Mouse (Mus musculus): Measurements from ENCODE around the gene Eapp. TPM values are rescaled to one million over a fixed set of nuclear protein-coding genes. Genes with fewer than 3 reads are reported as not detected.
A peak's percentile ranks its signal among the peaks of the same experiment; 100 is the strongest.

The Eapp gene
- total and polyA plus RNA-seq, 2 experiments from 2014 or later: 24.3 to 104 TPM

DNA sequence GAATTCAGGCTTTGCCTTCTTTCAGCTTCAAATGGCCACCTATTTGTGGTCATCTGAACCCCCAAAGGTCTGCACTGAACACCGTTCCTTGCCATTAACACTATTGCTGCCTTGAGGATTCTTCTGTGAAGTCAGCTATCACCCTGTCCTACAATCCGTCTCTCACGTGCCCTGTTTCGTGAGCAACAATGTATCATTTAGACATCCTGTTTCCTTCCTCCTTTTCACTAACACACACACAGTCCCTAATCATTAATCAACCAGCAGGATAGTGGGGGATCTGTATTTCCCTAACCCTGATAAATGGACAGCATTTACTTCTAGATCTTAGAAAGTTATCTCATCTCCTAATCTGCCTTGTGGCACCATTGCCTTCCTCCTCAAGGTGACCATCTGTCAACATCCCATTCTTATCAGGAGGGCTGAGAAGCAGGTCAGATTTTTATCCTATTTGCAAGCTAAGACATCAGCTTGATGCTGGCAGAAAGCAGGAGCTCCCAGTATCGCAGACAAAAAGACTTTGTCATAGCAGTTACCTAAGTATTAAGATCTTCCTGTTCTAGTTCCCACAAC lies 52.3 kb downstream of the Eapp start:
- Histone ChIP-seq H3K9ac (replicated peaks; ENCODE audit: low read length, poor library complexity, severe bottlenecking) (no peak overlapping the region), H3K36me3 (ENCODE audit: insufficient read depth, low read length) (no peaks in the 10 kb centered on the region), H3K27ac (ENCODE audit: low read depth, low read length) (no peak overlapping the region), H3K27me3 (ENCODE audit: insufficient read depth, low read length) (no peaks in the 10 kb centered on the region), H3K4me3 (ENCODE audit: low read depth, low read length) (no peak overlapping the region), H3K4me2 (ENCODE audit: low read depth, low read length, poor library complexity, severe bottlenecking) (no peak overlapping the region), H3K9me3 (ENCODE audit: low read length) (no peaks in the 10 kb centered on the region), H3K4me1 (ENCODE audit: insufficient read depth, low read length) (no peaks in the 10 kb centered on the region)
- DNase-seq (ENCODE audit: low spot score): no peak
- 82% methylated on average over 5 of the region's 5 CpGs for WGBS
- ATAC-seq (ENCODE audit: low FRiP score): no peak
- TF ChIP-seq CTCF (IDR thresholded peaks at IDR 0.05): no peak

DNA sequence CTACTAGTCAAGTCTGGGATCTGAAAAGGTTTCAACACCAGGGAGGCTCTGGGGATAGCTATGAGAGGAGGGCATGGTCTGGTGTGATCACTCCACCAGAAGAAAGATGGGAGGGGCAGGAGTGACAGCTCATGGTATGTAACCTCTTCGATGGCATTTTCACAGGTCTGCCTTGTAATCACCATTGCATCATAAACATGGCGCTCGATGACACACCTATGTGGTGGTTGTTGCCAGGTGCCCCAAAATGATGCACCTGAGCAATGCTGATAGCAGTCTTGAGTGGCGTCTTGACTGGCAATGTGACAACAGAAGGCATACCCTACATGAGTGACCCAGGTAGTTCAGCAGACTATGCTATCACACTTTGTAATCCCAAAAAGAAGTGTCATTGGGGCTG lies 54.3 kb downstream of the Eapp start:
- DNase-seq (ENCODE audit: low spot score) (no peak), ATAC-seq (ENCODE audit: low FRiP score) (no peak)
- no peaks in the 10 kb centered on the region for H3K36me3 ChIP-seq (ENCODE audit: insufficient read depth, low read length)
- TF ChIP-seq CTCF (IDR thresholded peaks at IDR 0.05): no peak
- no peak overlapping the region for H3K4me3 ChIP-seq (ENCODE audit: low read depth, low read length)
- H3K9ac ChIP-seq (replicated peaks; ENCODE audit: low read length, poor library complexity, severe bottlenecking): no peak overlapping the region
- H3K27ac ChIP-seq (ENCODE audit: low read depth, low read length): no peak overlapping the region
- no peaks in the 10 kb centered on the region for H3K4me1 ChIP-seq (ENCODE audit: insufficient read depth, low read length)
- WGBS: 98% methylated on average over 4 of the region's 4 CpGs
- H3K9me3 ChIP-seq (ENCODE audit: low read length): no peaks in the 10 kb centered on the region
- no peaks in the 10 kb centered on the region for H3K27me3 ChIP-seq (ENCODE audit: insufficient read depth, low read length)
- no peak overlapping the region for H3K4me2 ChIP-seq (ENCODE audit: low read depth, low read length, poor library complexity, severe bottlenecking)

DNA sequence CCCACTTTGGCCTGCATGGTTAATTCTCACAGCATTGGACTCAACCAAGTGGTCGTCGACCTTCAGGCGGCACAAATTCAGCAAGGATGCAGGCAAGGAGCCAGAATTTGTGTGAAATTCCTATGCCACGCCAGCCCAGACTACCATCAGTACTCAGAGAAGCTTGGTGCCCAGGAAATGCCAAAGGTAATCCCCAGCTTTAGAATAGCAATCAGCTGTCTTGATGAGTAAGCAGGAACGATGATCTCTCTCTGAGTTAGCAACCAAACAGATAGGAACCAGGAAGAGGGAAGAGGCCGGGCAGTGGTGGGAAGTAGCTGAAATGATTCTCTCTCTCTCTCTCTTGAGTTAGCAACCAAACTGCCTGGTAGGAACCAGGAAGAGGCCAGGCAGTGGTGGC lies 55.4 kb downstream of the Eapp start:
- Histone ChIP-seq H3K4me2 (ENCODE audit: low read depth, low read length, poor library complexity, severe bottlenecking) (no peak overlapping the region), H3K36me3 (ENCODE audit: insufficient read depth, low read length) (no peaks in the 10 kb centered on the region), H3K9me3 (ENCODE audit: low read length) (no peaks in the 10 kb centered on the region), H3K4me1 (ENCODE audit: insufficient read depth, low read length) (no peaks in the 10 kb centered on the region), H3K27me3 (ENCODE audit: insufficient read depth, low read length) (no peaks in the 10 kb centered on the region), H3K4me3 (ENCODE audit: low read depth, low read length) (no peak overlapping the region), H3K9ac (replicated peaks; ENCODE audit: low read length, poor library complexity, severe bottlenecking) (no peak overlapping the region), H3K27ac (ENCODE audit: low read depth, low read length) (no peak overlapping the region)
- ATAC-seq (ENCODE audit: low FRiP score): no peak
- no peak for TF ChIP-seq CTCF (IDR thresholded peaks at IDR 0.05)
- 87% methylated on average over 6 of the region's 6 CpGs for whole genome bisulfite sequencing
- no peak for DNase-seq (ENCODE audit: low spot score)

DNA sequence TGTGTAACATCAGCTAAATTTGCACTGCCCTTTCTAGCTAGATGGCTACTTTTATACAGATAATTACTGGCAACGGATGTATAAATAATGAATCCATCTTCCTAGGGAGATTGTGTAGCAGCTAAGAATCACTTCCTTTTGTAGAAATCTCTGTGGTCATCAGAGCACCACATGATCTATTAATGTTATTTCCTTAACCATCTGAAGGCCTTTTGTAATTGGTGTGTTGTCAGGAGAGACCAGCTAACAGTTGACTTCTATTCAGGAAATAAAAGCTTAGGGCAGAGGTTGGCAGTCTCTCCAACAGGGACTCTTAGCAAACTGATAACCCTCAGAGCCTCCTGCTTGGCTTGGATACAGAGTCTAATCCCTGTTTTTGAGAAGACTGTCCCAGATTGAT lies 58.7 kb downstream of the Eapp start:
- H3K27ac ChIP-seq (ENCODE audit: low read depth, low read length): no peak overlapping the region
- H3K4me2 ChIP-seq (ENCODE audit: low read depth, low read length, poor library complexity, severe bottlenecking): no peak overlapping the region
- H3K4me3 ChIP-seq (ENCODE audit: low read depth, low read length): no peak overlapping the region
- H3K4me1 ChIP-seq (ENCODE audit: insufficient read depth, low read length): no peaks in the 10 kb centered on the region
- no peak for TF ChIP-seq CTCF (IDR thresholded peaks at IDR 0.05)
- H3K36me3 ChIP-seq (ENCODE audit: insufficient read depth, low read length): no peaks in the 10 kb centered on the region
- H3K27me3 ChIP-seq (ENCODE audit: insufficient read depth, low read length): no peaks in the 10 kb centered on the region
- DNase-seq (ENCODE audit: low spot score): no peak
- WGBS: 92% methylated on average over 1 of the region's 1 CpGs
- no peak for ATAC-seq (ENCODE audit: low FRiP score)
- H3K9me3 ChIP-seq (ENCODE audit: low read length): no peaks in the 10 kb centered on the region
- H3K9ac ChIP-seq (replicated peaks; ENCODE audit: low read length, poor library complexity, severe bottlenecking): no peak overlapping the region

DNA sequence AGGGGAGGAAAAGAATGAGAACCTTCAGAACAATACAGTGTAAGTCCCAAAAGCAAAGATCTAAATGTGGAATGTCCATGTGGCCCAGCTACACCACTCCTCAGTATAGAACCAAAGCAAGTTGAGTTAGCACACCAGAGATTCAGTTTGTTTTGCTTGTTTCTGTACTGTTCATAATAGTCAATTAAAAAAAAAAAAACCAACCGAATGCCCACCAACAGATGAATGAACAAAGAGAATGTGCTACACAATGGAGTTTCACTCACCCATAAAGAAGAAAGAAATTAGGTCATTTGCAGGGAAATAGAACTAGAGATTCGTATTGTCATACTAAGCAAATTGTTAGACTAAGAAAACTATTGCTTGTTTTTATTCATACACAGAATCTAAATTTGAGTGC lies 63.6 kb downstream of the Eapp start:
- no peak for ATAC-seq (ENCODE audit: low FRiP score)
- Histone ChIP-seq H3K9ac (replicated peaks; ENCODE audit: low read length, poor library complexity, severe bottlenecking) (no peak overlapping the region), H3K4me1 (ENCODE audit: insufficient read depth, low read length) (no peaks in the 10 kb centered on the region), H3K9me3 (ENCODE audit: low read length) (no peaks in the 10 kb centered on the region), H3K27ac (ENCODE audit: low read depth, low read length) (no peak overlapping the region), H3K4me2 (ENCODE audit: low read depth, low read length, poor library complexity, severe bottlenecking) (no peak overlapping the region), H3K36me3 (ENCODE audit: insufficient read depth, low read length) (no peaks in the 10 kb centered on the region), H3K27me3 (ENCODE audit: insufficient read depth, low read length) (no peaks in the 10 kb centered on the region), H3K4me3 (ENCODE audit: low read depth, low read length) (no peak overlapping the region)
- TF ChIP-seq CTCF (IDR thresholded peaks at IDR 0.05): no peak
- no peak for DNase-seq (ENCODE audit: low spot score)
- 79% methylated on average over 2 of the region's 2 CpGs for WGBS

DNA sequence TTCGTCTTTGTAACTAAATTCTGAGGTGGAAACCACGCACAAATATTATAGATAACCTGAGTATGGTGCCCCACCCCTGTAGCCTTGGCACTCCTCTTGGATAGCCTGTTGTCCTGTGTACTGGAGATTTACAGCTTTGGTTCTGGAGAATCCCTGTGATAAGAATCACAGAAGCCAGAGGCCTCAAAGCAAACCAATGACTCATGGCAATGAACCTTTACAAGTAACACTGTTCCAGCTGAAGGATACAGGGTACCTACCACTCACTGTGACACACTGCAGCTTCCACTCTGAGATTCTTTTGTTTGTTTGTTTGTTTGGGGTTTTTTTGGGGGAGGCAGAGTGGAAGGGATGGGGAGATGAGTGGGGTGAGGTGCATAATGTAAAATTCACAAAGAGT lies 73.8 kb downstream of the Eapp start:
- 90% methylated on average over 2 of the region's 2 CpGs for WGBS
- no peak for ATAC-seq (ENCODE audit: low FRiP score)

More for the DNA sequence above, 73.8 kb downstream of the Eapp start:
- Histone ChIP-seq H3K4me1 (ENCODE audit: insufficient read depth, low read length) (no peaks in the 10 kb centered on the region), H3K36me3 (ENCODE audit: insufficient read depth, low read length) (no peaks in the 10 kb centered on the region), H3K9me3 (ENCODE audit: low read length) (no peaks in the 10 kb centered on the region), H3K27ac (ENCODE audit: low read depth, low read length) (no peak overlapping the region), H3K4me2 (ENCODE audit: low read depth, low read length, poor library complexity, severe bottlenecking) (no peak overlapping the region), H3K4me3 (ENCODE audit: low read depth, low read length) (no peak overlapping the region), H3K9ac (replicated peaks; ENCODE audit: low read length, poor library complexity, severe bottlenecking) (no peak overlapping the region), H3K27me3 (ENCODE audit: insufficient read depth, low read length) (no peaks in the 10 kb centered on the region)
- DNase-seq (ENCODE audit: low spot score): no peak
- no peak for TF ChIP-seq CTCF (IDR thresholded peaks at IDR 0.05)

MicroRNAs encoded within 50 kb of the gene (microRNA counts, 519-probe panel; counts per million panel counts)
- microRNA mmu-miR-1892: 528 counts per million, percentile 58 among the panel's probes with 10 or more counts

Small RNA genes within 50 kb of the gene (microRNA-seq; reads per million reads assigned to microRNA genes)
- not detected for gene Mir1892 (ENCODE audit: borderline number of aligned reads)

Other genes with a start within 250 kb of the Eapp start
- gene Sptssa, start 39.3 kb downstream of the Eapp start, total RNA-seq (2014; rRNA removed): 63.0 and 79.1 TPM in 2 replicates
- 200 and 206 TPM in 2 replicates for gene Sptssa, start 39.3 kb downstream of the Eapp start, polyA plus RNA-seq (2015; fragmentation: Nextera tagmentation; extraction: Ambion mirVana)
- gene Snx6, start 99.8 kb upstream of the Eapp start, total RNA-seq (2014; rRNA removed): 76.8 and 112 TPM in 2 replicates
- gene Snx6, start 99.8 kb upstream of the Eapp start, polyA plus RNA-seq (2015; fragmentation: Nextera tagmentation; extraction: Ambion mirVana): 124 and 141 TPM in 2 replicates
- 209 and 212 TPM in 2 replicates for gene Cfl2, start 167.0 kb upstream of the Eapp start, total RNA-seq (2014; rRNA removed)
- 249 and 256 TPM in 2 replicates for gene Cfl2, start 167.0 kb upstream of the Eapp start, polyA plus RNA-seq (2015; fragmentation: Nextera tagmentation; extraction: Ambion mirVana)

Measured in midbrain, postnatal 0 days (tissue).